Mouse (Mus musculus) embryonic fibroblast, embryonic 13.5 days (primary cell): ENCODE data around the gene Sox1. TPM values are rescaled to one million over a fixed set of nuclear protein-coding genes. Genes with fewer than 3 reads are reported as not detected.

ENCODE experiments used
- H3K27ac ChIP-seq: 2 replicates; pipeline ENCODE4 v1.5.1; 2012; ENCODE audit warnings: low read length, control low read depth, inconsistent platforms; ENCODE audit not compliant: insufficient read depth
- H3K4me1 ChIP-seq: 2 replicates; pipeline ENCODE4 v1.6.1; 2011; ENCODE audit warnings: low read length; ENCODE audit not compliant: control insufficient read depth, insufficient read depth
- H3K4me3 ChIP-seq: 2 replicates; pipeline ENCODE4 v1.5.1; 2011; ENCODE audit warnings: mild to moderate bottlenecking, control low read depth, low read length; ENCODE audit not compliant: insufficient read depth
- CTCF ChIP-seq: IDR thresholded peaks from 2 replicates; pipeline ENCODE4 v1.5.1; 2011; ENCODE audit warnings: mild to moderate bottlenecking, control low read depth, low read length, moderate library complexity, borderline replicate concordance; ENCODE audit not compliant: insufficient read depth
- POLR2A ChIP-seq: IDR thresholded peaks from 2 replicates; pipeline ENCODE4 v1.6.1; 2011; ENCODE audit warnings: low read depth, mild to moderate bottlenecking, control low read depth, low read length, moderate library complexity
- polyA plus RNA-seq: library from polyadenylated mRNA; stranded (reverse); fragments of >200 nt; gene quantifications from 2 replicates; pipeline ENCODE4 v1.2.4, GENCODE M21; 2011; ENCODE audit warnings: low read depth; ENCODE audit not compliant: missing spikeins, insufficient read length

Gene Sox1
- polyA plus RNA-seq, 1 experiment: not detected

DNA sequence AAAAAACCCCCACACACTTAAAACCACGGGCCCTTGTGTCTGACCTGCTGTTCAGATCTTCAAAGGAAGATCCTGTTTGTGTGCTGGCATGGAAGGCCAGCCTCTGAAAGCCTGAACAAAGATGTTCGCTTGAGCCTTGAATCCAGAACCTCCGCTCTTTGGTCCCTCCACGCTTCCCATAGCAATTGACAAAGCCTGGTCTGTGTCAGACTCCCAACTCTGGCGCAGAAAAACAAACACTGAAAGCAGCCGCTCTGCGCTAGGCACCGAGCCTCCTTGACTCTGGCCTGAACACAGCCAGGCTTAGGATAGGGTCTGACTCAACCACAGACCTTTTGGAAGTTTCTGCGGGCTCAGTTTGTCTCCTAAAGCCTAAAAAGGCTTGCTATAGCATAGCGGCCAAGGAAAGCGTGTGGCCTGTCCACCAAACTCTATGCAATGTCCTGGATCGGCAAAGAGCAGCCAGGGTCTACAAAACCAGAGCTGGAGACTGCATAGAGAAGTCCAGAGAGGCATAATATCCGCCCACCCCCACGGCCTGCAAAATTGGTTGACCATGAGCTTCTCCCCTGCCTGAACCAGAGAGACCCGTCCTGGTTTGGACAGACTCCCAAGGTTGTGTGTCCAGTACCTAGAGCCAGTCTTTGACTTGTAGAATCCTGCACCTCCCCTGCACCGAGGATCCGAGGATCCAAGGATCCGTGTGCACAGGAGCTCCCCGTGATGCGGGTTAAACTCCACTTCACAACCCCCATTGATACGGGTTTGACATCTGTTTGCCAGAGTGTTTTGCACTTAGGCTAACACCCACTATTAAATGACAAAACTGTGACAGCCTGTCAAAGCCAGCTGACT lies 12.2 kb upstream of the Sox1 start:
- no peak for TF ChIP-seq POLR2A
- TF ChIP-seq CTCF: no peak
- Histone ChIP-seq H3K4me3 (no peak overlapping the region), H3K4me1 (no peaks in the 10 kb centered on the region), H3K27ac (no peak overlapping the region)

DNA sequence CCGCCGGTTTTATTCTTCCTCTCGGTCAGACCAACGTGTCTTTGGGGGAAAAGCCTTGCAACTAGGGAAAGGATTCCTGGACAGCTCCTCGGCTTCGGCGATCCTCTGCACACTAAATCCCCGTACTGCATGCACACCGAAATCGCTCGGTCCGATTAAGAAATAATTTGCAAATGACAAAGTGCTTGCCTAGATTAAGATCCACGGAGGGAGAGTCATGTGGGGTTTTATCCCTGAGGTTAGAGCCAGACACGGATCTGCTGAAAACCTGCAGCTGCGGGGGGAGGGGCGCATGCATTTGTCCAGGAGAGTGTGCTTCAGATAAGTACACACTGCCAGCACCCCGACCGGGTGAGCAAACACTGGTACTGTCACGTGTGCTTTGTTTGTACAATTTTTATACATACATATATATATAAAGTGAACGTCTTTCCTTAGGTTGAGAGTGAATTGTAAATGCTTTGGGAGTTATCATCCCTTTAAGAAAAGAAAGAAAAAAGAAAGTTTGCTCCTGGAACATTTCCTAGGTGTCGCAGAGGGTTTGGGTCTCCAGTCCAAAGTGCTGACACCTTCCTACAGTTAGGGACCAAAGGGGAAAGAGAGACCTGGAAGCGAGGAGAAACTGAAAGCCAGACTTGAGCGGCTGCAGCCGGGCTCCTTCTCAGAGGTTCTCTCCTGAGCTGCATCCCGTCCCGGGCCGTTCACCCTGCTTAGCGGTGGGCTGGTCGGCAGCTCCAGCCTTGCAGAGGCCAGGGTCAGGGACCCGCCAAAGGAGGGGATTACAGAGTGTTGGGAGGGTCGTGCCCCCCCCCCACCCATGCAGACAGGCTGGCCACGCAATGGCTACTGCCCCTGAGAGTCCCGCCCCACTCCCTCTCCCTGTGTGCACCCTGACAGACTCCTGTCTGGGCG lies 10.9 kb upstream of the Sox1 start:
- no peak overlapping the region for H3K4me3 ChIP-seq

DNA sequence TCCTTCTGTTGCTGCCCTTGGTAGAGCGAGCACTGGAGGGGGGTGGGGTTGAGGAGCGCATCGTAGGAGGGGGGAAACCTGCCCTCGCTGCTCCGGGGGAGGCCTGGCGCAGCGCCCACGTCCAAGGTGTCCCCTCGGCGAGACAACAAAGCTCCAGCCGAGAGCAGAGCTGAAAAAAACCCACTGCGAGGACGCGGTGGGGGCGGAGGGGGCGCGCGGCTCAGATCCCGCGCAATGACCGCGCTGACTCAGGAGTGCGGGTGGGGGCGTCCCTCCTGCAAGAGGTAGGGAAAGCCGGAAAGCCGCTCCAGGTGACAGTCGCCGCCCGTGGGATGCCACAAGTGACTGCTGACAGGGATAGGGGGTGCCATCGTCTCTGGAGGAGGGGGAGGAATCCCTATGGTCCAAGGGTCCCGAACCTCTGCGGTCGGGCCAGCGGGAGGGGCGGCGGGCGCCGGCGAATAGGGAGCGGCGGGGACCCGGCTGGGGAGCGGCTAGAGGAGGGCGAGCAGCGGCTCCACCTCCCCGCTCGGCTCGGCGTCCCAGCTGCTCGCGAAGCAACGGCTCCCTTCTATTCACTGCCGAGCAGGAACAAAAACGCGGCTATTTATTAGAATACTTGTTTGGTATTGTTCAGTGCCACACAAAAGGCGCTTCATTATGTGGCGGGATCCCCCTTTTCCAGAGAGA lies 10.0 kb upstream of the Sox1 start:
- TF ChIP-seq CTCF (no peak), POLR2A (no peak)

More for the DNA sequence above, 10.9 kb upstream of the Sox1 start:
- no peak for TF ChIP-seq POLR2A
- TF ChIP-seq CTCF: no peak
- Histone ChIP-seq H3K27ac (no peak overlapping the region), H3K4me1 (no peaks in the 10 kb centered on the region)

DNA sequence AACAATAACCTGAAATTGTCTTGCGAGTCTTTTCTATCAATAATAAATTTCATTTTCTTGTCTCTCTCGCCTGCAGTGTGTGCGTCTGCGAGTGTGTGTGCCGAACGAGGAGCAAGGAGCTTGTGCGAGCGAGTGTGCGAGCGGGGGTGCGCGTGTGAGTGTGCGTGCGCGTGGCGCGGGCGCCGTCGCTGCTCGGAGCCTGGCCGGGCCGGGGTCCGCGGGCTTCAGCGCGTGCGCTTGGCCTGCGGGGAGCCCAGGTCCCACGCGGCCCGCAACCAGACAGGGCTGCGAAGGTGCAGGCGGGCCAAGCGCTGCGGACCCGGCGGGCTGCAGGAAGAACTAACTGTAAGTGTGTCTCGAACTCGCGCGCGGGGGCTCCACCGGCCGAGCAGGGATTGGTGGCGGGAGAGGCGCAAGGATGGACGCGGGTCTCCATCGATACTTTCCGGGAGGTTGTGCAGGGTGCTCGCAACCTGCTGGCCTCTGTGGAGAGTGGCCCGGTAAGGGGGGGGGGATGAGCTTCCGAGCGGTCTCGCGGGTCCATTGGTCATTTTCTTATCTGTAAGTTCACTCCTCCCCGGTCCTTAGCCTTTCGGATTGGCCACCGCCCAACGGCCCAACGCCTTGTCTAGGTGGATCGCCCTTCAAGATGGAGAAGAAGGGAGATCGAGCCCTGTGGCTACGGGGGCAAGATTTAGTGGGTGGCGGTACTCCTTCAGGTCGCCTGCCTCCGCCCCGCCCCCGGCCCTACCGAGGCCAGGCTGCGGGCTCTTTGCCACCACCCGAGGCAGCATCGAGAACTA lies 9.2 kb upstream of the Sox1 start:
- Histone ChIP-seq H3K4me1 (no peaks in the 10 kb centered on the region), H3K4me3 (no peak overlapping the region; the same call in 1 of the 2 replicates), H3K27ac (no peak overlapping the region)
- no peak for TF ChIP-seq POLR2A
- TF ChIP-seq CTCF: no peak

More for the DNA sequence above, 10.0 kb upstream of the Sox1 start:
- Histone ChIP-seq H3K4me1 (no peaks in the 10 kb centered on the region), H3K27ac (no peak overlapping the region), H3K4me3 (no peak overlapping the region)

DNA sequence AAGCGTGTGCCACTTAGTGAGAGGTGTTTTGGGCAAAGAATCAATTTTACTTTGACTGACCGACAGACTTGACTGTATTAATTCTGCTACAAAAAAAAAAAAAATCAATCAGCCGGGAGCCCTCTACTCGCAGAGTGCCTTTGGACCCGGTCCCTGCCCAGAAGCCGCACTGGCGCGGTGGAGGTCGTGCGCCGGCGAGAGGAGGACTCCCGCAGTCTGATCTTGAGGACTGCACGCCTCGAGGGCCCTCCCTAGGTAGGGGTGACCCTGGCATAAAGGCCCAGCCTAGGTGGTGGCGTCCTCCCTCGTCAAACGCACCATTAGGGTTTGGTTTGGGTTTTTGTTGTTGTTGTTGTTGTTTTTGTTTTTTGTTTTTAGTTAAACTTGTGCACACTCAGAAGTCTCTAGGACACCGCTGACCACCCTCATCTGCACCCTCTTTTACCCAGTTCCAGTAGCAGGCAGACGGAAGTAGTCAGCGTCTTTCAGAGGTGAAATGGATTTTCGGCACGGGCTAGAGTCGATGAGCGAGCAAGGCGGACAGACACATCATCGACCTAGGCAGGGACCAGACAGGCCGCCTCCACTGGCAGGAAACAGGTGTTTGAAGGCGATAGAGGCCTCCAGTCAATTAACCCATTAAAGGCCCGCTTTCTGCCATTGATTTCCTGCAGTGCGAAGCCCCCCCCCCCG lies 8.4 kb upstream of the Sox1 start:
- Histone ChIP-seq H3K4me3 (no peak overlapping the region), H3K27ac (no peak overlapping the region), H3K4me1 (no peaks in the 10 kb centered on the region)
- TF ChIP-seq POLR2A: no peak
- TF ChIP-seq CTCF: no peak

DNA sequence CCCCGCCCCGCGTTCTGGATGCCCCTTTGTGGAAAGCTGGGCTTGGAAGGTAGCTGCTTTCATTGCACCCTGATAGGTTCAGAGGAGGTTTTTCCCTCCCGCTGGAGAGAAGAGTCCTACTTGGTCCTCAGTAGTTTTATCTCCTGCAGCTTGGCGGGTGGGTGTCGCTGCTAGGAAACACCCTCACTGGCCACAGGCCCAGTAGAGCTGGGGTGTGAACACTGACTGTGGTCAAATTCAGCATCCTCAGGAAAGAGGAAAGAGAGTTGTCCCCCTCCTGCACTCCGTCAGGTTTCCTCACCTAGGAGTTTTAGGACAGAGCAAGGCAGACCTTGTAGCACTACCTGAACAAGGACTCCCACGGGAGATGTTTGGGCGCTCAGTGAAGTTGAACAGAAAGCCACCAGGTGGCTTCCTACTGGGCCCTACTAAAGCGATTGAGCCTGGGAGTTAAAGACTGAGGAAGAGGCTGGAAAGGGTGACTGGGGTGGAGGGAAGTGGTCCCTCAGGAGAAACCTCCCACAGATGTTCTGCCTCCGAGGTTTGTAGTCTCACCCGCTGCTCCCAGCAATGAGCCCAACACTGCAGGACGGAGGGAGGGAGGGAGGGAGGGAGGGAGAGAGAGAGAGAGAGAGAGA lies 7.8 kb upstream of the Sox1 start:
- TF ChIP-seq POLR2A (no peak), CTCF (no peak)

DNA sequence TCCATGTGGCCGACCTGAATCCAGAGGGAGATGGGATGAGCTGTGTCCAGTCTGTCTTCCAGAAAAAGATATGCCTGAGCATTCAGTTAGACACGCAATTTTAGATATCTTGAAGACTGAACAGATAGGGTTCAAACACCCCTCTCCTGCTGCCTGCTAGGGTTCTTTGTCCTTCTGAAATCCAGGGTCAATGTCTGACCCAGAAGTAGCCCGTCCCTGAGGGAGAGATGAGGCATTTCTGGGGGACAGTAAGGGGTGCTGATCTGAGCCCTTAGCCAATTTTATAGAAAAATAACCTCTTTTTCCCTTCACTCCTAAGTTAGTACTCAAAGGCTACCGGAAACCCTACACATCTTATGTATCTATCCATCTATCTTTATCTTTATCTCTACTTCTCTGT lies 7.2 kb upstream of the Sox1 start:
- Histone ChIP-seq H3K4me1 (no peaks in the 10 kb centered on the region), H3K27ac (no peak overlapping the region), H3K4me3 (no peak overlapping the region)
- TF ChIP-seq POLR2A (no peak), CTCF (no peak)

More for the DNA sequence above, 7.8 kb upstream of the Sox1 start:
- H3K27ac ChIP-seq: no peak overlapping the region
- H3K4me3 ChIP-seq: no peak overlapping the region
- no peaks in the 10 kb centered on the region for H3K4me1 ChIP-seq
